Mouse (Mus musculus) cerebellum, postnatal 10 days (tissue): Measurements from ENCODE around the gene Atp1a2.
"Not testable (repeated sequence)": the region's sequence is repeated elsewhere in the genome, so short reads cannot be mapped to it uniquely, and the experiment has no call there.

Experiments used
- DNase-seq, 2 experiments: peaks; one replicate each; pipeline ENCODE4 v3.0.0; 2021; ENCODE audit warnings: mixed read lengths in 2 of 2

Gene Atp1a2

DNA sequence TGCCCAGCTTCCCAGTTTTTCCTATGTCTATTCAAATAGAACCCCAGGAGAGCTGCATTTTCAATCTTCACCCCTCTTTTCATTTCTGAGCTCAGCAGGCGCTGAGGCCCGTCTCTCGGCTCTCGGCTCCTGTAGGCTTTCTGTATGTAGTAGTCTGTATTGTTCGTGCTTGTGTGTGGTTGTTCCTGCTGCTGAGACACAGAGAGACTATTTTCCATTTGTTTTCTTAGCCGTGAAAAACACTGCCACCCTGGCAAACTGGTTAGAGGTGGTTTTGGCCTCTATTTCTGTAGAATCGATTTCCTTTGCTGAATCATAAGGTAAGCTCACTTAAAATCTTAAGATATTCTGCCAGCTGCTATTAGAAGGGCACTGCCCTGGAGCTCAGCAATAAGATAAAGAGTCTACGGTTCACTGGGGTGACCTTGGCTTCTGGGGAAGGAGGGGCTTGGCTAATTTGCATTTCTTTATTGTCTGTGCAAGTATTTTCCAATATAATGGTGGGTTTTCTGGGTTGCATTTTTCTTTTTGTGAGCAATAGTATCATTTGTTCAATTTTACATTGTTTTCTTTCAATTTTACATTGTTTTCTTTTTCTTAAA, 36.3 kb downstream of the Atp1a2 start, which contains the start of gene Igsf8:
Gene Igsf8 (plus strand): TSS at position 165 of the 602 bp plus-strand sequence.
- no peak for DNase-seq

GRCm38 (mm10) chr1:172258314-172258713, 39.5 kb downstream of the Atp1a2 start, which contains the start of gene Atp1a4:
Gene Atp1a4, minus strand, starts transcription at chr1:172258414.
- no peak for DNase-seq

DNA sequence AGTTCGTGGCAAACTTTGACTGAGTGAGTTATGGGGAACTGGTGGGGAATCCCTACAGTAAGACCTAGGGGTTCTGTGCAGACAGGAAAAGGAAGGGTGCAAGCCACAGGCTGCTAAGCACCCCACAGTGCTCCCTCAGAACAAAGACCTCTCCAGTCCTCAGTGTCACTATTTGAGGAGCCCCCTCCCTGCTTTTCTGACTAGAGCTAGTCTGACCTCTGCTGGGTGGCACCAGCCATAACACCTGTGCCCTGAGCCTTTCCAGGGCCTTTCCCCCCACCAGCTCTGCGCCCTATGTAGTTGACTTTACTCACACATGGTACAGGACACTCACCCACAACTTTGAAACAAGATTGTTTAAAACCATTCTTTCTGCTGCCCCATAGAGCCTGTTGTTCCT, 50.2 kb downstream of the Atp1a2 start:
- peak; percentile 61 to 62 for DNase-seq

DNA sequence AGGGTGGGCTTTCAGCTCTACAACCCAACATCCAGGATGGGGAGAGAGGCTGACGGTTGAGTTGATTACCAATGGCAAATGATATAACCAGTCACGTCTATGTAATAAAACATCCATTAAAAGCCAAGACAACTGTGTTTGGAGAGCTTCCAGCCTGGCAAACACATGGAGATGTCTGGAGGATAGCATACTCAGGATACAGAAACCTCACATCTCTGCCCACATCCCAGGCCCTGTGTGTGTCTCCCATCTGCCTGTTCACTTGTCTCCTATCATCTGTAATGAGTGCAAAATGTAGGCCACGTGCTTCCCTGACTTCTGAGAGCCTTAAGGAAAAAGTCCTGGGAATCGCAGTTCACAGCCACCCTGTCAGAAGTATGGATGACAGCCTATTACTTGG, 50.6 kb downstream of the Atp1a2 start:
- DNase-seq, result no peak

GRCm38 (mm10) chr1:172244645-172245044, 53.2 kb downstream of the Atp1a2 start:
- not testable (repeated sequence) for DNase-seq

GRCm38 (mm10) chr1:172243547-172244205, 54.2 kb downstream of the Atp1a2 start:
- DNase-seq, result peak; percentile 59 to 62

DNA sequence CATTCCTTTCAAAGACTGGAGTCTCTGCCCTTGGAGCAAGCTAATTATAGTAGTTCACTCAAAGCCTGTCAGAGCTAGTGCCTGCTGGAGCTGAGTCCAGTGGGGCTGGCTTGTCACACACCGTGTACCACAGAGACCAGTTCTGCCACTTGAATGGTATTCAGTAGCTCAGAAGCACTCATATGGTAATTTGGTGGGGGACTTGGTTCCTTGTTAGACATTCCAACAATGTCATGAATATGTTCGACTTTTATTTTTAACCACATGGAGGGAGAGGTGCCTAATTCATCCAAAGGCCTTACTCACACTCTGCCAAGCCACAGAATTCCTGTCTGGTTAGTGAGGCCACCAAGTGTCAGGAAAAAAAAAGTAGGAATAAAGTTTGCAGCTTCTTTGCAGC, 55.5 kb downstream of the Atp1a2 start:
- no peak for DNase-seq

GRCm38 (mm10) chr1:172240945-172241708, 56.7 kb downstream of the Atp1a2 start:
- no peak for DNase-seq

- DNase-seq, result no peak
Measured at GRCm38 (mm10) chr1:172229215-172229614, 68.6 kb downstream of the Atp1a2 start.

DNA sequence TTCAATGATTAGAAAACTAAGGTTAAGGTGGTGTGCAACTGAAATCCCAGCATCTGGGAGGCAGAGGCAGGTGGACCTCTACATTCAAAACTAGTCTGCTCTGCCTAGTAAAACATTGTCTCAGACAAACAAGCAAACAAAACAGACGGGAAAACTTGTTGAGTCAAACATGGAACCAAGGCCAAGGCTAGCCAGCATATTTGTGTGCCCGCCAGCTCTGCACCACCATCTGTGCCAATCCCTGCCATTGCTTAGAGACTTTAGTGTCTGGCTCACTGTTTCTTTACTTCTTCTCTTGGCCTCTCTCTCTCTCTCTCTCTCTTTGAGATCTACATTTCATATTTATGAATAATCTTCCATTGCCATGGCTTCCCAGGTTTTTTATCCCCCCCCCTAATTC, 69.7 kb downstream of the Atp1a2 start:
- peak; percentile 82 to 84 for DNase-seq
